Comparison of ENCODE assay signal across 27 mouse cellular contexts in genomic region chr17:55903087-55903486, GRCm38 (mm10). TPM values are rescaled to one million over a fixed set of nuclear protein-coding genes. Genes with fewer than 3 reads are reported as not detected.
DNase-seq lines count a peak whose midpoint lies in the region; ATAC-seq lines count a peak whose summit lies in the region.
"Had no signal": no experiment of that assay in that cellular context is flagged by ENCODE, and none has a peak within 500 bp of the region (broad histone marks: within the 10 kb centered on the region; RNA-seq: fewer than 3 reads in every experiment).

No protein-coding gene starts in this region.

- H3K27ac ChIP-seq in kidney, embryonic 15.5 days, result peak overlapping the region; percentile 66
- H3K27ac ChIP-seq in liver, embryonic 16.5 days (ENCODE audit: low read length), result peak overlapping the region; percentile 27; the same call in 1 of the 2 replicates
- H3K27ac ChIP-seq in stomach, embryonic 15.5 days, result peak overlapping the region; percentile 48
- H3K27ac ChIP-seq: embryonic facial prominence, embryonic 12.5 days; embryonic facial prominence, embryonic 15.5 days; heart, adult 2 months; heart, embryonic 10.5 days; heart, embryonic 13.5 days; hindbrain, embryonic 14.5 days had no signal

- WGBS in kidney, embryonic 15.5 days, result 57% methylated on average over 2 of the region's 2 CpGs
- 37% methylated on average over 2 of the region's 2 CpGs for WGBS in liver, embryonic 16.5 days (ENCODE audit: insufficient replicate concordance)
- 42% methylated on average over 2 of the region's 2 CpGs for WGBS in stomach, embryonic 15.5 days

- no peaks in the 10 kb centered on the region for H3K27me3 ChIP-seq in kidney, embryonic 15.5 days
- H3K27me3 ChIP-seq in liver, embryonic 16.5 days (ENCODE audit: control insufficient read depth, insufficient read depth, low read depth, low read length), result no peaks in the 10 kb centered on the region
- no peaks in the 10 kb centered on the region for H3K27me3 ChIP-seq in stomach, embryonic 15.5 days (replicated peaks)
- H3K27me3 ChIP-seq: embryonic facial prominence, embryonic 12.5 days; embryonic facial prominence, embryonic 15.5 days; heart, embryonic 13.5 days had no signal

- H3K4me3 ChIP-seq in kidney, embryonic 15.5 days (replicated peaks), result no peak overlapping the region
- H3K4me3 ChIP-seq in liver, embryonic 16.5 days (ENCODE audit: low read depth, low read length), result no peak overlapping the region
- H3K4me3 ChIP-seq in stomach, embryonic 15.5 days (replicated peaks), result no peak overlapping the region
- H3K4me3 ChIP-seq: embryonic facial prominence, embryonic 12.5 days; embryonic facial prominence, embryonic 15.5 days; heart, adult 2 months; heart, embryonic 10.5 days; heart, embryonic 13.5 days had no signal

- H3K4me1 ChIP-seq in kidney, embryonic 15.5 days, result peaks cover 10% of the 10 kb centered on the region; the same call in 1 of the 2 replicates
- no peaks in the 10 kb centered on the region; the same call in 1 of the 2 replicates for H3K4me1 ChIP-seq in liver, embryonic 16.5 days (ENCODE audit: control insufficient read depth, low read depth, low read length)
- H3K4me1 ChIP-seq in stomach, embryonic 15.5 days, result no peaks in the 10 kb centered on the region
- H3K4me1 ChIP-seq: embryonic facial prominence, embryonic 12.5 days; embryonic facial prominence, embryonic 15.5 days; heart, embryonic 10.5 days; heart, embryonic 13.5 days had no signal

- H3K36me3 ChIP-seq in kidney, embryonic 15.5 days, result peaks cover 9% of the 10 kb centered on the region
- peaks cover 5% of the 10 kb centered on the region for H3K36me3 ChIP-seq in liver, embryonic 16.5 days (ENCODE audit: control insufficient read depth, insufficient read depth)
- H3K36me3 ChIP-seq in stomach, embryonic 15.5 days, result peaks cover 5% of the 10 kb centered on the region; the same call in 1 of the 2 replicates

- no peak overlapping the region for H3K9ac ChIP-seq in kidney, embryonic 15.5 days
- H3K9ac ChIP-seq in liver, embryonic 16.5 days (ENCODE audit: low read depth, low read length), result no peak overlapping the region
- no peak overlapping the region for H3K9ac ChIP-seq in stomach, embryonic 15.5 days
- H3K9ac ChIP-seq: embryonic facial prominence, embryonic 12.5 days; embryonic facial prominence, embryonic 15.5 days; heart, embryonic 13.5 days; hindbrain, embryonic 14.5 days had no signal

- no peak overlapping the region for H3K4me2 ChIP-seq in kidney, embryonic 15.5 days
- H3K4me2 ChIP-seq in liver, embryonic 16.5 days (ENCODE audit: low read depth, low read length), result no peak overlapping the region
- H3K4me2 ChIP-seq in stomach, embryonic 15.5 days, result no peak overlapping the region
- H3K4me2 ChIP-seq: embryonic facial prominence, embryonic 12.5 days; embryonic facial prominence, embryonic 15.5 days; heart, embryonic 13.5 days; hindbrain, embryonic 14.5 days had no signal

- ATAC-seq in kidney, embryonic 15.5 days (replicated peaks; ENCODE audit: low FRiP score), result peak; percentile 52; the same call in 1 of the 2 replicates
- ATAC-seq in liver, embryonic 16.5 days (ENCODE audit: low read depth), result no peak
- ATAC-seq in stomach, embryonic 15.5 days (ENCODE audit: insufficient read depth, low FRiP score, low read depth), result no peak
- ATAC-seq: CD4-positive, CD25-positive, alpha-beta regulatory T cell, adult 4 months; forebrain, embryonic 14.5 days; Patski had no signal

- no peak for DNase-seq in kidney, adult 18-20 months
- DNase-seq in liver, result no peak
- DNase-seq in retina, embryonic 14.5 days (ENCODE audit: low spot score), result peak; percentile 27
- DNase-seq in frontal cortex, postnatal 25 days (ENCODE audit: low spot score in 2 of 2), result no peak
- DNase-seq in natural killer cell, adult 2 months (ENCODE audit: low spot score in 2 of 2), result no peak
- DNase-seq: adrenal gland, postnatal 10 days; adrenal gland, postnatal 36 days; cerebellum, adult 18-20 months; cerebellum, adult 9-10 months; cerebellum, postnatal 14 days; gastrocnemius, postnatal 10 days; gastrocnemius, postnatal 36 days; heart, adult 2 months; heart, postnatal 14 days; heart, postnatal 4 days had no signal

- peaks cover 5% of the 10 kb centered on the region for H3K9me3 ChIP-seq in kidney, embryonic 15.5 days (replicated peaks)
- peaks cover 2% of the 10 kb centered on the region; the same call in 1 of the 2 replicates for H3K9me3 ChIP-seq in liver, embryonic 16.5 days (replicated peaks; ENCODE audit: control insufficient read depth, low read length)
- no peaks in the 10 kb centered on the region for H3K9me3 ChIP-seq in stomach, embryonic 15.5 days

RNA-seq across cellular contexts. Expression of gene Zfp959, which starts 11.2 kb away (rescaled TPM):
- polyA plus RNA-seq in kidney, embryonic 15.5 days (2015; fragmentation: Nextera tagmentation; extraction: Ambion mirVana), result 16.0 and 16.8 TPM in 2 replicates
- polyA plus RNA-seq in liver, embryonic 16.5 days (2015; fragmentation: Nextera tagmentation; extraction: Ambion mirVana), result 6.1 and 7.2 TPM in 2 replicates
- polyA plus RNA-seq in stomach, embryonic 15.5 days (2015; fragmentation: Nextera tagmentation; extraction: Ambion mirVana), result 14.0 and 15.1 TPM in 2 replicates

RNA-seq across cellular contexts. Expression of gene Zfp119a, which starts 24.4 kb away (rescaled TPM):
- 9.1 and 11.6 TPM in 2 replicates for polyA plus RNA-seq in kidney, embryonic 15.5 days (2015; fragmentation: Nextera tagmentation; extraction: Ambion mirVana)
- 2.8 and 2.9 TPM in 2 replicates for polyA plus RNA-seq in liver, embryonic 16.5 days (2015; fragmentation: Nextera tagmentation; extraction: Ambion mirVana)
- 9.4 and 9.9 TPM in 2 replicates for polyA plus RNA-seq in stomach, embryonic 15.5 days (2015; fragmentation: Nextera tagmentation; extraction: Ambion mirVana)

RNA-seq across cellular contexts. Expression of gene Zfp119b, which starts 46.2 kb away (rescaled TPM):
- 5.5 and 5.7 TPM in 2 replicates for polyA plus RNA-seq in kidney, embryonic 15.5 days (2015; fragmentation: Nextera tagmentation; extraction: Ambion mirVana)
- 2.5 and 2.8 TPM in 2 replicates for polyA plus RNA-seq in liver, embryonic 16.5 days (2015; fragmentation: Nextera tagmentation; extraction: Ambion mirVana)
- polyA plus RNA-seq in stomach, embryonic 15.5 days (2015; fragmentation: Nextera tagmentation; extraction: Ambion mirVana), result 6.1 and 6.9 TPM in 2 replicates

RNA-seq across cellular contexts. Expression of gene Ebi3, which starts 49.4 kb away (rescaled TPM):
- polyA plus RNA-seq in kidney, embryonic 15.5 days (2015; fragmentation: Nextera tagmentation; extraction: Ambion mirVana), result 1.8 and 2.4 TPM in 2 replicates
- polyA plus RNA-seq in liver, embryonic 16.5 days (2015; fragmentation: Nextera tagmentation; extraction: Ambion mirVana), result 7.6 and 9.8 TPM in 2 replicates
- polyA plus RNA-seq in stomach, embryonic 15.5 days (2015; fragmentation: Nextera tagmentation; extraction: Ambion mirVana), result 4.1 TPM in 2 replicates
- polyA plus RNA-seq: C2C12, Patski had no signal

RNA-seq across cellular contexts. Expression of gene Yju2, which starts 55.8 kb away (rescaled TPM):
- 27.4 and 27.5 TPM in 2 replicates for polyA plus RNA-seq in kidney, embryonic 15.5 days (2015; fragmentation: Nextera tagmentation; extraction: Ambion mirVana)
- 7.2 and 7.5 TPM in 2 replicates for polyA plus RNA-seq in liver, embryonic 16.5 days (2015; fragmentation: Nextera tagmentation; extraction: Ambion mirVana)
- 22.0 and 24.8 TPM in 2 replicates for polyA plus RNA-seq in stomach, embryonic 15.5 days (2015; fragmentation: Nextera tagmentation; extraction: Ambion mirVana)
